Mouse (Mus musculus): ENCODE results near the gene Cnn2. TPM values are rescaled to one million over a fixed set of nuclear protein-coding genes. Genes with fewer than 3 reads are reported as not detected.

Cnn2 gene
- 100 to 1,000 TPM; 426 to 430 TPM for polyA plus RNA-seq (2012; fragmentation: generic; extraction: Trizol)

DNA sequence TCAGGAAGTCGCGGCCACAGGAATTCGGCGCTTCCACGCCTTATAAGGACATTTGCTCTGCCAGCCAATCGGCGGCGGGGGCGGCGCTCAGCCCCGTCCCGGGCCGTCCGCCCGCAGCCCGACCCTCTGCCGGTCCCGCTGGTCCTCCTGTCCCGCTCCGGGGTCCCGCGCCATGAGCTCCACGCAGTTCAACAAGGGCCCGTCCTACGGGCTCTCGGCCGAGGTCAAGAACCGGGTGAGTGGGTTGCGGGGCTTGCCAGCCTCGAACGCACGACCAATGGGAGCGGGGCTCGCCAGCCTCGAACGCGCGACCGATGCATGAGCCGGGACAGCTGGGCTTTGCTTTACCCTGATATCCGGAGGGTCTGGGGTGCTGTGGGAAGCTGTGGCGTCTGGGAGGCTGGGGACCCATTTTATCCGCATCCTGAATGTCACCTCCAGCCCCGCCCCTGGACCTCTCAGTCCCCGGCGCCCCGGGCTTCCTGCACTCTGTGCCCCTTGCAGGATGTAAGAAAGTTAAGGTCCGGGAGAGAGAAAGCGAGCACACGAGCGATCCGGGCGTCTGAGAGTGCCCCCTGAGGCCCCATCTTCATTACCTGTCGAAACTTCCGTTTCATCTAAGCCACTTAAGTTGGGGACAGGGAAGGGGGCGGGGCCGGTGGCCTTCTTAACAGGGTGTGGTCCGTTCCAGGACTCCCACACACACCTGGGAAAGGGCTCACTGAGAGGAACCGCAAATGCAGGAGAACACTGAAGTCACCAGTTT, at the start of gene Cnn2:
Cnn2 (plus strand) TSS at position 79 of the 766 bp plus-strand sequence.

DNA sequence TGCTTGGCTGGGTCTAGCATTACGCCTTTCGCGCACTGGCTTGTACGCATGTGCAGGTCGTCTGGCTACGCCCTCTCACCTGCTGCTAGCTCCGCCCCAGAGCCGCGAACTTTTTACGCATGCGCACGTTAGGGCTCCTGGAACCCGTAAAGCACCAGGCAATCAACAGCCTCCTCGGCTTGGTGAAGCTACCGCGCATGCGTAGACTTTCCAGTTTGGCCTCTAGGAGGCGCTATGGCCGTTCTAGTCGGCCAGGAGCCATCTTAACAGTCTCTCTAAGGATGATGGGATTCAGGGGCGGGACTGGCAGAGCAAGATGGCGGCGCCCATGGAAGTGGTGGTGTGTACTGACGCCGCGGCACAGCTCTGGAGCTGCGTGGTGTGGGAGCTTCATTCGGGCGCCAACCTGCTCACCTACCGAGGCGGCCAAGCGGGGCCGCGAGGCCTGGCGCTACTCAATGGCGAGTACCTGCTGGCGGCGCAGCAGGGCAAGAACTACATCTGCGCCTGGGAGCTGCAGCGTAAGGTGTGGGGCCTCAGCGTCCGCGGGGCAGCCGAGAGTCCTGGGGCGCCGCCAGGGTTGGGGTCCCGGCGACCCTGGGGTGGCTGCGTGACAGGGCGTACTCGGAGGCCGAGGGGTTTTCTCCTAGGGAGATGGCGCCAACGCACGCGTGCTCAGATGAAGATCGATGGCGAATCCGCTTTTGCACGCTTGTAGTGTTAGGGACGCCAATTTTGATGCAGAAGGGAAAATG, 28.4 kb upstream of the Cnn2 start, which contains the start of gene Wdr18:
Wdr18 (plus strand) TSS at position 306 of the 755 bp plus-strand sequence.

GRCm38 (mm10) chr10:79970415-79971182, 17.8 kb upstream of the Cnn2 start, which contains the start of gene Grin3b:
Gene Grin3b (plus strand): TSS chr10:79970715.

DNA sequence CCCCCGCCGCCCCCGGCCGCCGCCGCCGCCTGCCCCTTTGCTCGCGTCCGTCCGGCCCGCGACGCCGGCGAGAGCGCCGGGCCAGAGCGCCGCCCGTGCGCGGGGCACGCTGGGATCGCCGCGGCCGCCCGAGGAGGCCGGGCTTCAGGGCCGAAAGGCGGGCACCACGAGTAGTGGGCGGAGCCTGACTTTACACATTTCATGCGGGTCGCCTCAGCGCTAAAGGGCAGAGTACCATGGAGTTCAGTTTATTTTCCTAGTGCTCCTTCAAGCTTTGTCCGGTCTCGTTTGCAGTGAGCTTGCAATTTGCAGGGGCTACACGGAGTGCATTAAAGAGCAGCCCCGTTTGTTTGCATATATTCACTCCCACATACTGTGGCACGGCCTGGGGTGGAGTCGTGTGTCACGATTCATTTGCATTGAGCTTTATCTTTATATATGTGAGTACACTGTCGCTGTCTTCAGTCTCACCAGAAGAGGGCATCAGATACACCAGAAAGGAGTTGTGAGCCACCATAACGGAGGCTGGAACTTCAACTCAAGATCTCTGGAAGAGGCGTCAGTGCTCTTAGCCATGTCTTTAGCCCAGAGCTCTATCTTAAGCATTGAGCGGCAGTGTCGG, 4.1 kb upstream of the Cnn2 start, which contains the start of gene Tmem259:
Tmem259 (minus strand) TSS at position 136 of the 622 bp plus-strand sequence.

DNA sequence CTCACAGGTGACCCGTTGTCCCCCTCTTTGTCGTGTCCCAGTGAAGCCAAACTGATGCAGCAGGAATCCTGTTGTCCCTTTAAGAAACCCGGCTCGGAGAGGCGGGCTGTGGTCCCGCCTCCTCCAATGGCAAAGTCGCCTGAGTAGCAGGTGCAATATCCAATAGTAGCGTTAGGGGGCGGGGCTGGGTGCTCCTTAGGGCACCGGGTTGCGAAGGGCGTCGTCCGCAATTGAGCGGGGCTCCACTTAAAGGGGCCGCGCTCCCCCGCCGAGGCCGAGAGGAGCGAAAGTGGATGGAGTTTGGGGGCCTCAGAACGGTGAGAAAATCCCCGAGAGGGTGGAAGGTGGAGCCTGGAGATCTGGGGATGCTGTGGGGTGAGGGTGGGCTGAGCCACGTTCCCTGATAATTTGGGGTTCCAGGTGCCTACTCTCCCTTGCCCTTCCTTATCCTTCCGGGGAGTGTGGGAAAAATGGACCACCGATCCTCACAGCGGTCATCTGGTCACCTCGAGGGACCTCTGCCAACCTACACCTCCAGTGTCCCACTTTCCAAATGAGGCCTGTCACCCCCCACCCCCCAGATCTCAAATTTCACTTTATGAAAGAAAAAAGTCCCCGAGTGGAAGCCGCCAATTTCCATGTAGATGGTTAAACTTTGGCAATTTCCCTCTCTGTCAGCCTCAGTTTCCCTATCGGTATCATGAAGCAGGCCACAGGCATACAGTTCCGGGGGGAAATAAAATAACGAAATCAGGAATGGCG, 8.1 kb downstream of the Cnn2 start, which contains the start of gene Abca7:
Abca7 (plus strand) TSS at position 223 of the 762 bp plus-strand sequence.

DNA sequence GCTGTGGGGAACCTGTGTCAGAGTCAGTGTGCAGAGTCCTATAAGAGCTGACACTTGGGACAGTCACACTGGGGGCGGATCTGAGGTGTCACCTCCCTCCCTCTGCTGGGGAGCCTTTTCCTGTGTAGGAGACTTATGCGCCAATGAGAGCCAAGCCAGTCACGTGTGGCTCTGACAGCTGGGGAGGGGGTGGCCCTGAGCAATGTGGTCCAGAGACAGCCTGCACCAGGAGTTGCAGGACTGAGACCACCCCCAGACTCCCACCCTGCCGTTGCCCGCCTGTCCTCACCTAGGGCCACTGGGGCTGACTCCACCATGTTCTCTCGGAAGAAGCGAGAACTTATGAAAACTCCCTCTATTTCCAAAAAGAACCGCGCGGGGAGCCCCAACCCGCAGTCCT, 28.1 kb downstream of the Cnn2 start, which contains the start of gene Arhgap45:
Arhgap45 (plus strand) TSS at position 143 of the 400 bp plus-strand sequence.

GRCm38 (mm10) chr10:80039559-80039979, 51.2 kb downstream of the Cnn2 start, which contains the start of gene Polr2e:
Gene Polr2e (minus strand): TSS chr10:80039795.

Other genes with a start within 250 kb of the Cnn2 start
- 10 to 100 TPM; 66.4 to 68.7 TPM for gene Polrmt, start 242.0 kb upstream of the Cnn2 start, polyA plus RNA-seq (2012; fragmentation: generic; extraction: Trizol)
- gene Fgf22, start 233.5 kb upstream of the Cnn2 start, polyA plus RNA-seq (2012; fragmentation: generic; extraction: Trizol) = under 1 TPM; 0.05 to 0.19 TPM
- gene Rnf126, start 221.6 kb upstream of the Cnn2 start, polyA plus RNA-seq (2012; fragmentation: generic; extraction: Trizol) = 100 to 1,000 TPM in 1 of 2 experiments, 10 to 100 TPM in 1; 81.0 to 105 TPM
- gene Fstl3, start 211.3 kb upstream of the Cnn2 start, polyA plus RNA-seq (2012; fragmentation: generic; extraction: Trizol) = 1 to 10 TPM; 4.7 to 6.0 TPM
- under 1 TPM; 0.07 to 0.27 TPM for gene Prss57, start 197.6 kb upstream of the Cnn2 start, polyA plus RNA-seq (2012; fragmentation: generic; extraction: Trizol)
- 100 to 1,000 TPM in 1 of 2 experiments, 10 to 100 TPM in 1; 79.5 to 140 TPM for gene Palm, start 195.0 kb upstream of the Cnn2 start, polyA plus RNA-seq (2012; fragmentation: generic; extraction: Trizol)
- under 1 TPM; 0.04 to 0.12 TPM for gene Misp, start 167.6 kb upstream of the Cnn2 start, polyA plus RNA-seq (2012; fragmentation: generic; extraction: Trizol)
- gene Ptbp1, start 134.2 kb upstream of the Cnn2 start, polyA plus RNA-seq (2012; fragmentation: generic; extraction: Trizol) = 100 to 1,000 TPM; 188 to 194 TPM
- gene Prtn3, start 114.1 kb upstream of the Cnn2 start, polyA plus RNA-seq (2012; fragmentation: generic; extraction: Trizol) = 1 to 10 TPM in 1 of 2 experiments, not detected in 1; 2.4 TPM
- gene Plppr3, start 114.0 kb upstream of the Cnn2 start, polyA plus RNA-seq (2012; fragmentation: generic; extraction: Trizol) = 1 to 10 TPM in 1 of 2 experiments, under 1 TPM in 1; 0.34 to 8.2 TPM
- gene Elane, start 102.3 kb upstream of the Cnn2 start, polyA plus RNA-seq (2012; fragmentation: generic; extraction: Trizol) = under 1 TPM in 1 of 2 experiments, not detected in 1; 0.06 TPM
- gene Cfd, start 97.7 kb upstream of the Cnn2 start, polyA plus RNA-seq (2012; fragmentation: generic; extraction: Trizol) = under 1 TPM in 1 of 2 experiments, not detected in 1; 0.05 TPM
- gene Med16, start 79.7 kb upstream of the Cnn2 start, polyA plus RNA-seq (2012; fragmentation: generic; extraction: Trizol) = 10 to 100 TPM; 43.2 to 83.7 TPM
- gene Gm26602, start 77.7 kb upstream of the Cnn2 start, polyA plus RNA-seq (2012; fragmentation: generic; extraction: Trizol) = not detected
- 1 to 10 TPM in 1 of 2 experiments, under 1 TPM in 1; 0.13 to 3.3 TPM for gene Kiss1r, start 71.6 kb upstream of the Cnn2 start, polyA plus RNA-seq (2012; fragmentation: generic; extraction: Trizol)
- gene R3hdm4, start 67.4 kb upstream of the Cnn2 start, polyA plus RNA-seq (2012; fragmentation: generic; extraction: Trizol) = 100 to 1,000 TPM in 1 of 2 experiments, 10 to 100 TPM in 1; 61.0 to 121 TPM
- gene Arid3a, start 61.5 kb upstream of the Cnn2 start, polyA plus RNA-seq (2012; fragmentation: generic; extraction: Trizol) = under 1 TPM; 0.29 to 0.85 TPM
- 100 to 1,000 TPM in 1 of 2 experiments, 10 to 100 TPM in 1; 29.0 to 130 TPM for gene Wdr18, start 28.4 kb upstream of the Cnn2 start, polyA plus RNA-seq (2012; fragmentation: generic; extraction: Trizol)
- under 1 TPM; 0.12 to 0.79 TPM for gene Grin3b, start 17.9 kb upstream of the Cnn2 start, polyA plus RNA-seq (2012; fragmentation: generic; extraction: Trizol)
- gene Tmem259, start 4.3 kb upstream of the Cnn2 start, polyA plus RNA-seq (2012; fragmentation: generic; extraction: Trizol) = 100 to 1,000 TPM; 105 to 141 TPM
- 1 to 10 TPM; 3.5 to 8.4 TPM for gene Abca7, start 7.9 kb downstream of the Cnn2 start, polyA plus RNA-seq (2012; fragmentation: generic; extraction: Trizol)
- gene Arhgap45, start 28.1 kb downstream of the Cnn2 start, polyA plus RNA-seq (2012; fragmentation: generic; extraction: Trizol) = under 1 TPM; 0.58 to 0.84 TPM
- 100 to 1,000 TPM; 195 to 403 TPM for gene Polr2e, start 51.2 kb downstream of the Cnn2 start, polyA plus RNA-seq (2012; fragmentation: generic; extraction: Trizol)
- 1,000 to 10,000 TPM; 1,157 to 1,905 TPM for gene Gpx4, start 58.6 kb downstream of the Cnn2 start, polyA plus RNA-seq (2012; fragmentation: generic; extraction: Trizol)
- 10 to 100 TPM; 15.6 to 42.5 TPM for gene Sbno2, start 117.0 kb downstream of the Cnn2 start, polyA plus RNA-seq (2012; fragmentation: generic; extraction: Trizol)
- gene Stk11, start 127.2 kb downstream of the Cnn2 start, polyA plus RNA-seq (2012; fragmentation: generic; extraction: Trizol) = 100 to 1,000 TPM in 1 of 2 experiments, 10 to 100 TPM in 1; 91.0 to 141 TPM
- gene Atp5d, start 150.0 kb downstream of the Cnn2 start, polyA plus RNA-seq (2012; fragmentation: generic; extraction: Trizol) = 1,000 to 10,000 TPM in 1 of 2 experiments, 100 to 1,000 TPM in 1; 776 to 1,441 TPM
- gene Cbarp, start 152.3 kb downstream of the Cnn2 start, polyA plus RNA-seq (2012; fragmentation: generic; extraction: Trizol) = 10 to 100 TPM in 1 of 2 experiments, 1 to 10 TPM in 1; 4.8 to 18.5 TPM
- gene Midn, start 159.7 kb downstream of the Cnn2 start, polyA plus RNA-seq (2012; fragmentation: generic; extraction: Trizol) = 10 to 100 TPM; 25.4 to 86.5 TPM
- gene Cirbp, start 177.4 kb downstream of the Cnn2 start, polyA plus RNA-seq (2012; fragmentation: generic; extraction: Trizol) = 100 to 1,000 TPM in 1 of 2 experiments, 10 to 100 TPM in 1; 20.0 to 104 TPM
- 10 to 100 TPM; 22.6 to 31.6 TPM for gene 1600002K03Rik, start 184.4 kb downstream of the Cnn2 start, polyA plus RNA-seq (2012; fragmentation: generic; extraction: Trizol)
- gene Efna2, start 190.9 kb downstream of the Cnn2 start, polyA plus RNA-seq (2012; fragmentation: generic; extraction: Trizol) = 1 to 10 TPM; 1.7 to 6.3 TPM
- gene Mum1, start 237.8 kb downstream of the Cnn2 start, polyA plus RNA-seq (2012; fragmentation: generic; extraction: Trizol) = 10 to 100 TPM; 28.9 to 57.4 TPM